Mouse (Mus musculus) midbrain, postnatal 0 days (tissue): ENCODE measurements around the gene Nhej1. TPM values are rescaled to one million over a fixed set of nuclear protein-coding genes. Genes with fewer than 3 reads are reported as not detected.

ENCODE experiments used
- ATAC-seq: fragments of 200-750 bp; cut with Nextera tagmentation; 2 replicates; pipeline ENCODE4 v1.8.0; 2017; ENCODE audit warnings: moderate number of reproducible peaks, mild to moderate bottlenecking, moderate TSS enrichment, moderate library complexity; ENCODE audit not compliant: low FRiP score
- DNase-seq: peaks from one replicate; pipeline ENCODE4 v3.0.0-alpha.2; 2015; ENCODE audit warnings: low spot score
- H3K27ac ChIP-seq: fragments of 300-500 bp; sonication (generic); 2 replicates; pipeline ENCODE4 v1.5.1; 2014; ENCODE audit warnings: low read depth, mild to moderate bottlenecking, low read length, mixed read lengths
- H3K27me3 ChIP-seq: fragments of 300-500 bp; sonication (generic); 2 replicates; pipeline ENCODE4 v1.6.1; 2014; ENCODE audit warnings: low read length, control low read depth, mixed read lengths; ENCODE audit not compliant: insufficient read depth
- H3K36me3 ChIP-seq: fragments of 300-500 bp; sonication (generic); 2 replicates; pipeline ENCODE4 v1.6.1; 2014; ENCODE audit warnings: low read length, control low read depth, mixed read lengths; ENCODE audit not compliant: insufficient read depth
- H3K4me1 ChIP-seq: fragments of 300-500 bp; sonication (generic); 2 replicates; pipeline ENCODE4 v1.6.1; 2014; ENCODE audit warnings: mild to moderate bottlenecking, control low read depth, antibody characterized with exemption, low read length, mixed read lengths; ENCODE audit not compliant: insufficient read depth
- H3K4me2 ChIP-seq: fragments of 300-500 bp; sonication (generic); 2 replicates; pipeline ENCODE4 v1.6.1; 2014; ENCODE audit warnings: low read depth, mild to moderate bottlenecking, low read length, mixed read lengths; ENCODE audit not compliant: poor library complexity, severe bottlenecking
- H3K4me3 ChIP-seq: fragments of 300-500 bp; sonication (generic); 2 replicates; pipeline ENCODE4 v1.5.1; 2014; ENCODE audit warnings: low read depth, mild to moderate bottlenecking, low read length, moderate library complexity
- H3K9ac ChIP-seq: fragments of 300-500 bp; sonication (generic); replicated peaks from 2 replicates; pipeline ENCODE4 v1.6.1; 2014; ENCODE audit warnings: mild to moderate bottlenecking, low read length, moderate library complexity, mixed read lengths; ENCODE audit not compliant: poor library complexity, severe bottlenecking
- H3K9me3 ChIP-seq: fragments of 300-500 bp; sonication (generic); 2 replicates; pipeline ENCODE4 v1.6.1; 2016; ENCODE audit warnings: low read length, control low read depth
- CTCF ChIP-seq: IDR thresholded peaks from 2 replicates; pipeline ENCODE4 v1.5.1; 2016; ENCODE audit warnings: antibody characterized with exemption, mild to moderate bottlenecking
- WGBS: fragments of 180-500 bp; shearing (Covaris S2); extraction: QIAGEN DNeasy Blood & Tissue Kit; methylation state at CpG from one replicate; pipeline ENCODE4 v1.1.7; 2014; 5-methylcytosine and 5-hydroxymethylcytosine counted together
- polyA plus RNA-seq: library from polyadenylated mRNA; unstranded; fragments of >200 nt; fragmentation: Nextera tagmentation; extraction: Ambion mirVana; gene quantifications from 2 replicates; pipeline ENCODE4 v1.2.1, GENCODE M21; 2015
- total RNA-seq: library from RNA; depleted of rRNA; stranded (reverse); fragments of >200 nt; gene quantifications from 2 replicates; pipeline ENCODE4 v1.2.3, GENCODE M21; 2014

The Nhej1 gene
- total and polyA plus RNA-seq, 2 experiments from 2014 or later: 2.4 to 3.4 TPM

DNA sequence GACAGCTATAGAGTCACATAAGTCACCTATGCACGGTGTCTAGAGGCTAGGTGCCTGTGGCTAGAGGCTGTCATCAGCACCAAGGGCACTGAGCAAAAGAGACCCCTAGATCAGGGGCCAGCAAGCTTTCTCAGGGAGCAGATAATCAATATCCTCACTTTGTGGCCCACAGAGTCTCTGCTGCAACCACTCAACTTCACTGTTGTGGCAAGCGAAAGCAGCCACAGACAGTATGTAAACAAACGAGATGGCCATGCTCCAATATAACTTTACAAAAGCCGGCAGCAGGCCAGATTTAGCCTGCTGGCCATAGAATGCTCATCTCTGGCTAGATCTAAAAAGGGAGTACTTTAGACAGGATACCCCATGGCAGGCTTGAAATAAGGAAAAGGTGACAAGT is 77.0 kb downstream of the Nhej1 start:
- ATAC-seq (no peak), DNase-seq (no peak)
- Histone ChIP-seq H3K4me3 (no peak overlapping the region), H3K27me3 (no peaks in the 10 kb centered on the region), H3K9ac (no peak overlapping the region), H3K9me3 (no peaks in the 10 kb centered on the region), H3K4me1 (no peaks in the 10 kb centered on the region), H3K36me3 (no peaks in the 10 kb centered on the region), H3K4me2 (no peak overlapping the region), H3K27ac (no peak overlapping the region)
- TF ChIP-seq CTCF: no peak
- WGBS: 79% methylated on average over 4 of the region's 4 CpGs

DNA sequence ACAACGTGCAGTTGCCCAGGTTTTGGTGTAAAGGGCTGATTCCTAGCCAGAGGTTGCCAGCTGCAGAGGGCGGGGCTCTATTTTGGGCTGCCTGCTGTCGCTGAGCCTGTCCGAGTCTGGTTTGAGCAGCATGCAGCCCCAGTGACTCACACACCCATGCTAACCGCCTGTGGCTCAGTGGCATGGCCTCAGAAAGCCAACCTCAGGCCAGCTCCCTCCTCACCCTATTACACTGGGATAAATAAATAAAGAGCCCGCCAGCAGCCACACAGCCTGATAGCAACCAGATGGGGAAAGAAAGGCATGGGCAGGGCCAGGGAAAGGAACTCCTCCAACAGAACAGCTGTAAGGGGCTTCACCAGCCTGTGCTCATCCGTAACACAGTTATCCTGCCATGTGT is 84.6 kb downstream of the Nhej1 start:
- WGBS: 53% methylated on average over 7 of the region's 7 CpGs
- no peak for DNase-seq
- H3K27ac ChIP-seq: no peak overlapping the region

DNA sequence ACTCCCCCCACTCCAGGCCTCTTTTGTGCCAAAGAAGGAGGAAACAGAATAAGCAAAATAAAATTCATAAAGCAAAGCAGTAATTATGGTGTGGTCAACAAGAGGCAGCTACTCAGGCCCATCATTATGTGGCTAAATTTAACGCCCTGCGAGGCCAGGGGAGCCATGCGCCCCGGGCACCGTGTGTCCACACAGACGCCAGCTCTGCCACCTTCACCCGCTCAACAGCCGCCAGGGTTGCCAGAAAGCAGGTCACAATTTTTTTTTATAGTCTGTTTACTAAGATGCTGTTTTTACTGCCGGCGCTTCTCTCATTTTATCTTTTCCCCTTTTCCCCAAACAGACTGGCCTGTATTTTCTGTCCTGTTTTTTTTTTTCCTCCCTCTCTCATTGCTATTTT is 93.0 kb downstream of the Nhej1 start:
- no peak overlapping the region for H3K4me3 ChIP-seq
- no peaks in the 10 kb centered on the region for H3K27me3 ChIP-seq
- no peaks in the 10 kb centered on the region for H3K4me1 ChIP-seq
- WGBS: 91% methylated on average over 10 of the region's 10 CpGs
- no peak for TF ChIP-seq CTCF
- no peak for DNase-seq
- ATAC-seq: no peak
- no peak overlapping the region for H3K9ac ChIP-seq
- no peaks in the 10 kb centered on the region for H3K36me3 ChIP-seq
- H3K9me3 ChIP-seq: no peaks in the 10 kb centered on the region
- no peak overlapping the region for H3K27ac ChIP-seq
- H3K4me2 ChIP-seq: no peak overlapping the region

More for the DNA sequence above, 84.6 kb downstream of the Nhej1 start:
- Histone ChIP-seq H3K27me3 (no peaks in the 10 kb centered on the region), H3K36me3 (no peaks in the 10 kb centered on the region), H3K4me2 (no peak overlapping the region), H3K4me3 (no peak overlapping the region), H3K4me1 (no peaks in the 10 kb centered on the region), H3K9me3 (no peaks in the 10 kb centered on the region), H3K9ac (no peak overlapping the region)
- no peak for TF ChIP-seq CTCF
- ATAC-seq: no peak

DNA sequence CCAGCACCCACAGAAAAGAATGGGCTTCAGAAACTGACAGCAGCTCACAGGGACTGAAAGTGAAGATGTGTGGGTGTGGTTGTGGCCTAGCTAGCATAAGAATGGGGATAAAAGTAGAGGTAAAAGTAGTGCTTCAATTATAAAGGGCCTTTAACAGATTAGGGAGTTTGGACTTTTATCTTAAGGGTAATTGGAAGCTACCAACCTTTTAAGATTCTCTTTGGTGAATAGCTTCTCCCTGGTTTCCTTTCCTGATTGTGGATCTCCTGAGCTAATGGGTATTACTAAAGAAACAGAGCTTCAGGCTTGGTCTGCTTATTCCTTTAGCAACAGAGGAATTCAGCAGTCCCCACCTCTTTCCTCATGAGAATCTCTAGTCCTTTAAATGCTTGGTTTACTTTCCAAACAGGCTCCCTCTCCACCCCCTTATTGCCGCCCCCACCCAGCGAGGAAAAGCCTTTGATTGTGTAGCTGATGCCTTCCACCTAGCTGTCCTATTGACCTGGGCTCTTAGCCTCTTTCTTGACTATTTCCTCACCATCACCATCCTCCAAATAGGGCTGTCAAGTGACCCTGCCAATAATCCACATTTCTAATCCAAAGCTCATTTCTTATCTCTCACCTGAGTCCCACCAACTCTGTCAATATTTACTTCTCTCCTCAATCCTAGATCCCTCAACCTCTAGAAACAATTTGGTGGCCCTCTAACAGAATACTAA is 97.8 kb downstream of the Nhej1 start:
- H3K27ac ChIP-seq: no peak overlapping the region
- ATAC-seq (no peak), DNase-seq (no peak)
- H3K9ac ChIP-seq: no peak overlapping the region
- H3K4me3 ChIP-seq: no peak overlapping the region
- no peaks in the 10 kb centered on the region for H3K36me3 ChIP-seq
- no peaks in the 10 kb centered on the region for H3K9me3 ChIP-seq
- no peaks in the 10 kb centered on the region for H3K4me1 ChIP-seq
- no peaks in the 10 kb centered on the region for H3K27me3 ChIP-seq
- WGBS: 62% methylated on average over 2 of the region's 2 CpGs
- H3K4me2 ChIP-seq: no peak overlapping the region
- TF ChIP-seq CTCF: no peak

DNA sequence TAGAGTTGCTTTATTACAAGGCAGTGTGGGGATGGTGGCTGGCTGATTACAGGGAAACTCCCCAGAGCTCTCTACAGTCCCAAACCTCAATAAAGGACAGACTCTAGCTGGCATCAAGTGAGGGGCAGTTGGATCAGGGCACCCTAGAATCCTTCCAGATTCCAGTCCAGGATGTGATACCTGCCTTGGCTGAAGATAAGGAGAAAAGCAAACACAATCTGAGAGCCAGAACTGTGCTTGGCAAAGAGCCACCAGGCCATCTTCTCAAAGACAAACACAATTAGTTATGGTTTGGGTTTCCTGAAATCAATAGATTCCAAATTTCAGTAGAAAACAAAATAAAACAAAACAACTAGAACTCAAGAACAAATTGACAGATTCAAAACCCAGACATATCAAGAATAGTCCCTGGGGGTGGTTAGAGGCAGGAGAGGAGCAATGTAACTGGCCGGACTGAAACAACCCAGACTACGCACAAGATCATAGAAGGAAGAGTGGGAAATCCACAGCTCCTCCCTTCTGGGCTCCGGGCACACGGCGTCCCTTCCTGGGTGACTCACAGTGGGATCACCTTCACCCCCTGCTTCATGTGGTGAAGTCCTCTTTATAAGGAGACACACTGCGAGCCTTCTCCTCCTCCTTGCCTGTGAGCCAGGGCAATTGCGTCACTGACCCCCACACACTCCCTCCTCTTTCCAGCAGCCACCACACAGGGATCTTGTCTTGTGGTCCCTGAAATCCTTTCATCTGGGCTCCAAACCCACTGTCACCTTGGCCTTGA is 100.4 kb downstream of the Nhej1 start:
- ATAC-seq: no peak
- H3K27me3 ChIP-seq: no peaks in the 10 kb centered on the region
- no peak overlapping the region for H3K9ac ChIP-seq
- no peak overlapping the region for H3K27ac ChIP-seq
- H3K9me3 ChIP-seq: no peaks in the 10 kb centered on the region
- no peaks in the 10 kb centered on the region for H3K4me1 ChIP-seq
- TF ChIP-seq CTCF: no peak
- no peak overlapping the region for H3K4me3 ChIP-seq
- H3K4me2 ChIP-seq: no peak overlapping the region
- WGBS: 87% methylated on average over 7 of the region's 7 CpGs
- H3K36me3 ChIP-seq: no peaks in the 10 kb centered on the region
- DNase-seq: no peak

DNA sequence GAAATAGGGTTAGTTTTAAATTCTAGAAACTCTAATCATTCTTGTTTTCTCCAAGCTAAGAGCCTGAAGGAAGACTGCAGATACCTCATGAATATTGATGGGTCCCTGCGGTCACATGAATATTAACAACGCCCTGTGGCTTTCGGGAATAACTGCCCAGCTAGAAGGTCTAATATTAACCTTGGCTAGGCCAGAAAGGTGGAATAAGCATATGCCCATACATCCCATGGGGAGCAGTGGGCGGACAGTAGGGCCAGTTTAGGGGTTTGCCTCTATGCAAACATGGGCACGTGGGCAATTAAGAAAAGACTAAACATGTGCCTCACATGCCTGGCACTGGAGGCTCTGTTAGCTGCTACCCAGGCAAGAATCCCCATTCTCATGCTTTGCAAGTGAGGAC is 102.8 kb downstream of the Nhej1 start:
- no peak for DNase-seq
- ATAC-seq: no peak
- Histone ChIP-seq H3K36me3 (no peaks in the 10 kb centered on the region), H3K9me3 (no peaks in the 10 kb centered on the region), H3K9ac (no peak overlapping the region), H3K4me2 (no peak overlapping the region), H3K4me1 (no peaks in the 10 kb centered on the region), H3K4me3 (no peak overlapping the region), H3K27me3 (no peaks in the 10 kb centered on the region), H3K27ac (no peak overlapping the region)
- 26% methylated on average over 5 of the region's 5 CpGs for WGBS
- no peak for TF ChIP-seq CTCF
